Mouse (Mus musculus): ENCODE results near the gene Fbxo41.
"Not testable (repeated sequence)": the region's sequence is repeated elsewhere in the genome, so short reads cannot be mapped to it uniquely, and the experiment has no call there.

Fbxo41 gene

DNA sequence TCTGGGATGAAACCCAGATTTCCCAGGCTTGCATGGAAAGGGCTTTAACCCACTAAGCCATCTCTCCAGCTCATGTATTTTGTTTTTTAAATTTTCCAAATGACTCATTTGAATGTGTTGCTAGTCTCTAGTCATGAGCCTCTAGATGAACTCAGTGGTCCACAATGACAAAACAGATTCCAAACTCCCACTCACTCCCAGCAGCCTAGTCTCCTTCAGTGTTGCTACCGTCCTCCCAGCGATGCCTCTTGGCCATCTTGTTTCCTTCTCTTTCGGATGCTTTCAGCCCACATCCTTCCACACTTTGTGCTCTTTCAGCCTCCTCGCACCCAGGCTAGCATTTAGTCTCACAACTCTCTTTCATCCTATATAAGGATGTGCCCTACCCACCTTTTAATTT, 12.5 kb downstream of the Fbxo41 start:
- DNase-seq = no peak

DNA sequence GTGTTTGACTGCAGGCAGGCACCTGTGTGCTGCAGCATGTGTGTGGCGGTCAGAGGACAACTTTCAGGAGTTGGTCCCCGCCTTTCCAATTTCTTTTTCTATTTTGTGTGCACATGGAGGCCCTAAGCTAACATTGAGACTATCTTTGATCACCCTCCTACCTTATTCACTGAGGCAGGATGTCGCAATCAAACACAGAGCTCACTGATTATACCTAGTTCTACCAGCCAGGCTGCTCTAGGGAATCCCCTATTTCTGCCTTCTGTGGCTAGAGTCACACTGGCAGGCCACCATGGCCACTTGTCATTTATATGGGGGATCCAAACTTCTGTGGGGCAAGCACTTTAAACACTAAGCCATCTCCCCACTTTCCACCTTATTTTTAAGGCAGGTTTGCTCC, 13.1 kb downstream of the Fbxo41 start:
- no peak for DNase-seq

DNA sequence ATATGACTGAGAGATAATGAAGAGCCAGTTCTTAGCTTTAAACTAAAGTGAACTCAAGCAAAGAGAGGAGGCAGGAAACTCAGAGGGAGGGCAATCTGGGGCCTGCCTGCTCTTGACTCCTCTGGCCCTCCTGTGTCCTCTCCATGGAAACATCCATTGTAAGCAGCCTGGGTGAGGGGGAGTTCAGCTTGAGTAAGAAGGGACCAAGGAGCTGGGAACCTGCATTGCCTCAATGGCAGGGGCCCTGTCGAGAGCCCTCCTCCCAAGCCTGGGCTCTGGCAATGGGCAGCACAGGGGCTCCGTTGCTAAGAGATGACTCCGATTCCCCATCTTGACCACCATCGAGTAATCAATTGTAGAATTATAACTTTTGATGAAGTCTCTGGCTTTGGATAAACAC, 14.3 kb downstream of the Fbxo41 start:
- no peak for DNase-seq

DNA sequence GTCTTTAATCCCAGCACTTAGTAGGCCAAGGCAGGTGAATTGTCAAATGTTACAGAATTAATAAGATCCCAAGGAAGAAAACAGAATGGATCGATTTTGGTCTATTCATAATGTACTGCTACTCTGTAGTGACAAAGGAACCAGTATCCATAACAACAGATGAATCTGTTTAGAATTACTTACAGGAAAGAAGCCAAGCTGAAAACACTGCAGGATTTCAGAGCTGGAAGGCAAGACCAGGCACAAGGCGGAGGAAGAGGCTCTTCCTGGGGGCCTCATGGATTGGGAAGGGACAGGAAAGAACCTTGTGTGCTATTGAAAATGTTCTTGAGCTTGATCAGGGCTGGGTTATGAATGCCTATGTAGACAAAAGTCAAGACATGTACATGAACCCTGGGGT, 17.1 kb downstream of the Fbxo41 start:
- no peak for DNase-seq

DNA sequence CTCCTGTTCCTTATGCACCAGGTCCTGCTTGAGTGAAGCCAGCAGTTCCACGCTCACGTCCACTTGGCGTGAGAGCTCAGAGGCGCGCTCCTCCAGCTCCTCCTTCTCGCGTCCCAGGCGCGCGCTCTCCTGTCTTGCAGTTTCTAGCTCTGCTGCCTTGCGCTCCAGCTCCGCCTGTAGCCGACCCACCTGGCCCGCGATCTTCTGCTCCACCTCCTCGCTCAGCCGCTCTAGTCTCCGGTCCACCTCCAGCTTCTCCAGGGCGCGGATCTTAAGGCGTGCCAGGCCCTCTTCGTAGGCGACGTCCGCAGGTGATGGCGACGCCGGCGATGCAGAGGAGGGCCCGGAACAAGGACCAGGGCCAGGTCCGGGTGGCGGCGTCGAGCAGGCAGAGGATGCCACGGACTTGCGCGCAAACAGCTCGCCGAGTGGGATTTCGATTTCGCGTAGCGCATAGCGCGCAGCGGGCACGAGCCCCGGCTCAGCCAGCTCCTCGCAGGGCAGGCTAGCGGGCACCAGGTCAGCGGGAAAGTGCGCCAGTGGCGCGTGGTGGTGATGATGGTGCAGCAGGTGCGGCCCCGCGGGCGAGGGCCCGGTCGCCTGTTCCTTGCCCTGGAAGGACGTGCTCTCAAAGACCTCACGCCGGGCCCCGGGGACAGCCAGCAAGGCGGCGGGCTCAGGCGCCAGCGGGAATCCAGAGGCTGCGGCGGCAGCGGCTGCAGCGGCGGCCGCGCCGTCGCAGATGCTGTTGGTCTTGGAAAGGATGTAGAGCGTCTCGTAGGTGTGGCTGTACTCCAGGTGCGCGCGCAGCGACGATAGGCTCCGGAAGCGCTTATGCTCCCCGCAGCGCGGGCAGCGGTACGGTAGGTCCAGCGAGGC, 18.7 kb downstream of the Fbxo41 start:
- peak; percentile 66 to 72 for DNase-seq

DNA sequence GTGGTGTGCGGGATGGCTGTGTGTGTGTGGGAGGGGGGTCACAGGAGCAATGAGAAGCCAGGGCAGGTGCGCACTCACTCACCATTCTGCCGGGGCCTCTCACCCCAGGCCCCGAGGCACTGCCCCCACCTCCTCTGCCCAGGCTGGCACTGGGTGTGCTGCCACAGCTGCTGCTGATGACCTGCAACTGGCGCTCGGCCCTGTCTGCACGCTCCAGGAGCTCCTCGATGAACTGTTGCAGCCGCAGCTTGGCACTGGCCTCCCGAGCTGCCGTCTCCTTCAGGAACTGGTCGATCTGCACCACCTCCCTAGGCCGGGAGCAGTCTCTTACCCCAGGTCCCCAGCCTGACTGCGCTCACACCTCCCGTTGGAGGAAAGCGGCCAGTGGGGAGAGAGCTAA, 22.1 kb downstream of the Fbxo41 start:
- peak; percentile 48 to 62 for DNase-seq

DNA sequence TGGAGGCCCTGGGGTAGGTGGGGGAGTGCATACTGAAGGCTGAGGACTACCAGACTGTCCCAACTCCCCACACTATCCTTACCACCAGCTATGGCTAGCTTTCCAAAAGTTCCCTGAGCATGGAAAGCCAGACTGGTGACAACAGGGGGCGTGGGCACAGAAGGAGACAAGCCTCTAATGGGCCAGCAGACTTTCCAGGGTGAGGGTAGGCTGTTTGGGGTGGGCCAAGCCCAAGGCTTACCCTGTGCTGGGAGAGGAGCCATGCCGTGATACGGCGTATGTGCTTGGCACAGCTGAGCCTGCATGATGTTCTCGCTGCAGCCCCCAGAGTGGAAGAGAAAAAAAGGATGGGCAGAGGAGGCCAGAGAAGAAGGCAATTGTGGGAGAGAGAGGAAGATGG, 22.8 kb downstream of the Fbxo41 start:
- DNase-seq = peak in 1 of 2 experiments; percentile 44

DNA sequence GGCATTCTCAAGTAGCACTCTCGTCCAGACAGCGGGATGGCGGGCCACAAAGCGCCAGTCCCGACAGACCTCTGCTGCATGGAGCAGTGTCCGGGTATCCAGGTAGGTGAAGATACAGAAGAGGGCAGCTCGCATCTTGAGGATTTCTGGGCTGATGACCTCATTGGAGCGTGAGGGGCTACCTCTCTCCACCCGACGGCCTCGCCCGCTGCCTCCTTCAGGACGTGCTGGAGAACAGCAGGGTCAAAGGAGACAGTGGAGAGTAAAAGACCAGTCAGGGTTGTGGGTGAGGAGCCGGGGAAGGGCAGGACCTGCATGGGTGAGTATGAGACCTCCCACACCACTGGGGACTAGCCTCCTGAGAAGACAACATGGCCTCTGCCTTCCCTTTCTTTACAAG, 24.4 kb downstream of the Fbxo41 start:
- no peak for DNase-seq

DNA sequence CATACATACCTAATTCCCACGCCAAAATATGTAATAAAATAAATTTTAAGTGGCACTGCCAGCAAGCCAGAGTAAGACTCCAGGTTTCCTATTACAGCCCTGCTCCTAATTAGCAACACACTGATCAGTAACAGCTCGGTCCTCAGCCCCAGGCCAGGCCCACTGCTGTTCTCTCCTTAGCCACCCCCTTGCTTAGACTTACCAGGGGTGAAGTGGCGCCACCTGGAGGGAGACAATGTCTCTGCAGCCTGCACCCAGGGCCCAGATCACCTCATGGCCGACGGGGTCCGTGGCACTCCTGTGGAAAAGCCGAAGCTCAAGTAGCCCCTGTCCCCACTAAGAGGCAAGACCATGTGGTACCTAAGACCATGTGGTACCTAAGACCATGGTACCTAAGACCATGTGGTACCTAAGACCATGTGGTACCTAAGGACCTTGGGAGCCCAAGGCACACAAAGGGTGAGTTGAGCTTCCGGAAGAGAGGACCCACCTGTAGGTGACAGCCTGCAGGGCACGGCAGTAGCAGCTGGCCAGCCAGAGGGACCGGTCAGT, 25.4 kb downstream of the Fbxo41 start:
- peak in 1 of 2 experiments; percentile 74 for DNase-seq

DNA sequence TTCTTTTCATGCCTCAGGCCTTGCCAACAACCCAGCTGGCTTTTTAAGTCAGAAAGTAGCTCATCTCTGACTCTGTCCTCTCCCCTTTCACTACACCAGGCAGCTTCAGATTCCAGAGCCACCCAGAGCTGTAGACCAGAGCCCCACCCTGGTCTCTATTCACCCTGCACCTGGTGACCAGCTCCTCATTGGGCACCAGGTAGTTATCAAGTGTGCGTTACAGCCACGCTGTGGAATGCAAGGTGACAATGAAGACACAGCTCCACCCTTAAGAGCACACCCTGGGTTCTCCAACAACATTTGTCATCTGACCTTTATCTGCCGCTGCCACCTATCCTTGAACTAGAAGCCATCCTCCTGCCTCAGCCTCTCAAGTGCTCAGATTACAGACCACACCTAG, 27.2 kb downstream of the Fbxo41 start:
- no peak for DNase-seq

DNA sequence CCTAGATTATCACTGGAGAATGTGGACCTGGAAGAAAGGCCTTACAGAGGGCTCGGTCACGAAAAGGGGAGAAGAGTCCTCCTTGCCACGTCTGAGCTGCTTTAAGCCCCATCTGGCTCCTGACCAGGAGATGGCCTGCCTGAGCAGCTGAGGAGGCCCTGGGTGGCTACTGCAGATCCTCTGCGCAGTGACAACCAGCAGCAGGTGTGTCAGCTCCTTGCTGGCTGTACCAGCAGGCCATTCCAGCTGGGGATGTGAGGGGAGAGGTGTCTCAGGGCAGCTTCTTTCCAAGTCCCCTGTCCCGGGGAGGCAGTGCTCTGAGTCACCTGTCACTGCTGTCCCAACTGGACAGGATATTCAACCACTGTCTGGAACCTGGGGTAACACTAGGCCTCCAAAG, 30.3 kb downstream of the Fbxo41 start:
- no peak for DNase-seq

DNA sequence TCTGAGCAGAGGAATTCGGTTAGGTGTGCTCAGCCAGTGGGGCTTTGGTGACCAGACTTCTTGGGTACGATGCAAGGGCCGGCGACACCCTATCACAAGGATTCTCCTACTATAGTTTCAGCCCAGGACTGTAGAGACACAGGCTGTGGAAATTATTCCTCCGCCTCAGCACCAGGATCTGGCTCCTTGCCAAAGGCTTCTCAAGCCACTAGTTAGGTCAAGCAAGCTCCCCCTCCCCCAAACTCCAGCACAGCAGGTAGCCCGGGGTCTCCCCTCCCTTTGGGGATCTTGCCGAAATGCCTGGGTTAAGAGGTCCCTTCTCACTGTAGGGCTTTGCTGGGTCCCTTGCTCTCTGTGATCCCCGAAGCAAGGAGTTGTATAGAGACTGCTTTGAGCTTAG, 30.8 kb downstream of the Fbxo41 start:
- DNase-seq = peak; percentile 52 to 59

DNA sequence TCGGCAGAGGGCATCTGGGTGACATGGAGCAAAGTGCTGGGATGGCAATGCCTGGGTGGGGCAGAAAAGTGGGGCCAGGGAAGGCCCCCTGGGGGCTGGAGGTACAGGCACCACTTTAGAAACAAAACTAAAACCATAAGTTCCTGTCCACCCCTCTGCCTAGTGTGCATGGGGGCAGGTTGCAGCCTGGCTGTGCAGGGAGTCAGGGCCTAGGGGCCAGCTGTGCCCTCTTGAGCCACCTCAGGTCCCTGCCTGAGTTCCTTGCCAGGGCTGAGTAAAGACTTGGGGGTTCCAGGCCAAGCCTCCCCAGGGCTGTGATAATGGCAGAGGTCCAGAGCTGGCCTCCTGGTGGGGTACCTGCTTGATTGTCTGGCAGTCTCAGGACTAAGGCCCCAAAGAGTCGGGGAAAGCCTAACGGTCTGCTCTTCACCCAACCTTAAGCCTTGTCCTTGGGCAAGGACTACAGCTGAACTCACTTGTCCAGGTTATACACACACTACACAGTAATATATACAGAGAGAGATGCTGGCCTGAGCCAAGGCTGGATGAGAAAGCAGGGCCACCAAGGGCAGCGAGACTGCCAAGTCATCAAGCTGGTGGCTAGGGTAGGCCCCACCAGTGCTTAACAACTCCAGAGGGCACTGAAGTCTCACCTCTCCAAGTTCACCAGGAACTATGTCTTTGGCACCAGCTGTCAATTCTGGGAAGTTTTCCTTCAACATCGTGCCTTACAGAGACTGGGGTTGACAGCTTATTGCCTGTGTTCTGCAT, 32.9 kb downstream of the Fbxo41 start:
- no peak for DNase-seq

DNA sequence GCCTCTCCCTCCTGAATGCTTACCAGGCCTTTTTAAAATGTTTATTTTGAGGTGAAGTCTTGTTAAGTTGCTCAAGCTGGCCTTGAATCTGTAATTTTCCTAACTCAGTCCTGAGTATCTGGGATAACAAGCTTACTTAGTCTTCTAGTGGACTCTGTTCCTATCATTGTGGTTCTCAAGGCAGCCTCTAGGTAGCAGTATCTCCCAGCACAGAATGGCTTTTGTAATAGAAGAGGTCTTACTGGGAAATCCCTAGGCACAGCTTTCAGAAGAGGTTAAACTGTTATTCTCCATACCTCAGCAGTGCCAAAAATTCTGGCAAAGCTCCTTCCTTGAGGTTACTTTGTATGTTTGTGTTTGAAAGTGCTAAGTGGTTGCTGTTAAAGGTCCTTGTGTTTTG, 37.4 kb downstream of the Fbxo41 start:
- DNase-seq = peak; percentile 57 to 67

DNA sequence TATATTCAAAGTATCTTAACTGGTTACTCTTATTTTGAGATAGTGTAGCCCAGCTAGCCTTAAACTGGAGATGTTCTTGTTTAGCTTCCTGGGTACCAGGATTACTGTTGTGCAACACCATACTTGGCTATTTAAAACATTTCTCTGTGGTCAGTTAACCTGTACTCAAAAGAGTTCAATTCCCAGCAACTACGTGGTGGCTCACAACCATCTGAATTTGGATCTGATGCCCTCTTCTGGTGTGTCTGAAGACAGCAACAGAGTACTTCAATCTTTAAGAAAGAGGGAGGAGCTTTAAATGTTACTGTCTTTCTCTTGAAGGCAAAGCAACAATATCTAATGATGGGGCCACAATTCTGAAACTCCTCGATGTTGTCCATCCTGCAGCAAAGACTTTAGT, 43.2 kb downstream of the Fbxo41 start:
- DNase-seq = no peak

DNA sequence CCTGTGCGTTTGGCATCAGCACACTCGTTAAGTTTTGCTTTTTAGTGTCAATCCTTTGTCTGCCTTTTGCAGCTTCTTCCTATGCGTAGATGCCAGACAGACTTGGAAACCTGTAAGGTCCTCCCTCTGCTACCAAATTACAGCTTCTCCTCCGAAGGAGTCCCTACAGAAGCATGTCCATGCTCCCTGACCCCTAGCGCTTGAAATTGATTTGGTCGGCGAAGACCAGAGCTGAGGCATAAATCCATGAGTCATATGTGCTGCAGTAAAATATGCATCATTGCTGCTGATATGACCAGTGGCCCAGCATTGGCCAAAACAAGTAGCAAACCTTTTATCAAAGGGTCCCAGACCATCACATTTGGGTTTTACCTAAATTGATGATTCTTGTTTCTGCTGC, 50.0 kb downstream of the Fbxo41 start:
- no peak for DNase-seq

DNA sequence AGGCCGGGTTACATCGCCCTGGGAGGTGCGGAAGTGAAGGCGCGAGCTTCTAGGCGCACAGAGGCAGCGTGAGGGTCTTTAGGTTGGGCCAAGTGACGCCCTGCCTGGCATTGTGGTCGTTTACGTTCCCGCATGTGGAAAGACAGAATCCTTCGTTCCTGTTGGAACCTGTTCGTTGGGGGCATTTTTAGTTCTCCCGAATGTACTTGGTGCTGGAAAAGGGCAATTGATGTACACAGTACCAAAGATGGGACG, 50.5 kb downstream of the Fbxo41 start:
- no peak for DNase-seq

DNA sequence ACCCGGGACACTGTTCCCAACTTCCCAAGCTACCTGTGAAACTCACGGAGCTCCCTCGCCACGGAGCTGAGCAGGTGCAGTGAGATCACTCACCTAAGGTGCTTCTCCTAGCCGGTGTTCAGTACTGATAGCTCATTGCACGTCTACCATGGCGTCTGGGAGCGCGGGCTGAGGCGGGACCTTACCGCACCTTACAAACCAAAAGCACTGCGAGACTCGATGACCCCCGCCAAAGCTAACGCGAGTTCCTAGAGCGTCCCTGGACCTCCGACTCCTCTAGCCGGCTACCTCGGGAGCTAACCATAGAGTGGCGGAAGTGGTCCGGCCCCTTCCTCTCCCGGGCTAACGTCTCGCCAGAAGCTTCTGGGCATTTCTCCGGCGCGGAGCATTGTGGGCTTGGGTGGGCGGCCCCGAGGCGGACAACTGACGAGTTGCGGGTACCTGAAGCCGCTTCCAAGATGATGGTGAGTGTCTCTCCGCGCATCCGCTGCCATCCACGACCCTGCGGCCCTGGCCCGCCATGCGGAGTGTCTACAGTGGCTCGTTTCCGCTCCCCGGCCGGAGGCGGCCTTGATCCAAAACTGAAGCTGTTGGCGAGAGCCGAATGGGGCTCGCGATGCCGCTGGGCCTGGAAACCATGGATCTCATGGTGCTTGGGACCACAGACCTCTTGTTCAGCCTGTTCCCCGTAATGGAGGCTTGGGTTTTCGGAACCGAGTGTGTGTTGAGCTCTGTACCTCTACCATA, 51.0 kb downstream of the Fbxo41 start, which contains the start of gene Pradc1:
TSS of gene Pradc1 (minus strand) at position 307 of the 747 bp plus-strand sequence.
- peak; percentile 97 to 98 for DNase-seq

DNA sequence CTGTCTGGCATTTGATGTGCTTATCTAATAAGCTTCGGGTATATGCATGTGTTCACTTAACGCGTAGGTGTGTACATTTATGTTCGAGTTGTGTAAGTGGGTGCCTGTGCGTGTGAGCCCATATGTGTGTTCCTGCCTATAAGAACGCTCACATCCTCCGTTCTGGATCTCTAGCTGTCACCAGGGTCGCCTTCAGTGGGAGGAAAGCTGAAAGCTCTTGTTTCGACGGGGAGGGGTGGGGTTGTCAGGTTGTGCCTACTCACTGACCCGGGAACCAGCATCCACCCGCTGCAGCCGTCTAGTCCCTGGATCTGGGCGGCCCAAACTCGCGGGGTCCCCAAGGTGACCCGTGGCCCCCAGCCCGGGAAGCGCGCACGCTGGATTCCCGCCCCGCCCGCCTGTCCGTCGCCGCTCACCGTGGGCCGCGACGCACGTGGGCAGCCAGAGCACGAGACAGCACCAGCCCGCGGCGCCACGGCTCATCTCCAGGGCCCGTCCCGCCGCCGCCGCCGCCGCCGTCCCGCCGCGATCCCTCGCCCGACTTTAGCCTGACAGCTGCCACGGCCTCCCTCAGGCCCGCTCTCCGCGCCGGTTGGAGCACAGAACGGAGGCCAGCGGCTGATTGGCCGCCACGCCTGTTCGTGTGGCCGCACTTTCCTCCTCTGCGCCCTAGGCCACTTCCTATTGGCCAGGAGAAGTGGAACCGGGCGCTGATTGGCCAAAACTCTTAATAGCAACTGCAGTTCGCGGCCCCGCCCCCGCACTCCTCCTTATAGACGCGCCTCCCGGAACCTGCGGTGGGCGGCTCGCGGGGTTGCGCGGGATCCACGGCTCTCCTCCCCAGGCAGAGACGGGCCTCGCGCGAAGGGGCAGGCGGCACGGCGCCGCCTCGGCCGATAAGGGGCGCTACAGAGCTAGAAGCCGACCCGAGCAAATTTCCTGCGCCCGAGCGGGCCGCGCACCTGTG, 51.8 kb downstream of the Fbxo41 start, which contains the start of gene Cct7:
TSS of gene Cct7 (plus strand) at position 818 of the 967 bp plus-strand sequence.
- peak; percentile 98 to 99 for DNase-seq

DNA sequence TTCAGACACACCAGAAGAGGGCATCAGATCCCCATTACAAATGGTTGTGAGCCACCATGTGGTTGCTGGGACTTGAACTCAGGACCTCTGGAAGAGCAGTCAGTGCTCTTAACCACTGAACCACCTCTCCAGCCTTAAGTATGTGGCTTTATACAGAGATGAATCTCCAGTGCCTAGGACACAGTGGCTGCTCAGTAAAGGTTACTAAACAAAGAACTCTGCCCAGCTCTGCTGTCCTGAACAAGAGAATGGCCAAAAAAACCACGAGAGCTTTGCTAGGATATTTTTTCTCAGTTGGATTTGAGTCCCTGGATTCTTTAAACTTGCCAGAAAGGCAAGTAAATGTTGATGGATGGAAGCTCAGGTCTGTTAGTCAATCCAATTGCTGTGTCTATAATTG, 52.7 kb downstream of the Fbxo41 start:
- not testable (repeated sequence) for DNase-seq

DNA sequence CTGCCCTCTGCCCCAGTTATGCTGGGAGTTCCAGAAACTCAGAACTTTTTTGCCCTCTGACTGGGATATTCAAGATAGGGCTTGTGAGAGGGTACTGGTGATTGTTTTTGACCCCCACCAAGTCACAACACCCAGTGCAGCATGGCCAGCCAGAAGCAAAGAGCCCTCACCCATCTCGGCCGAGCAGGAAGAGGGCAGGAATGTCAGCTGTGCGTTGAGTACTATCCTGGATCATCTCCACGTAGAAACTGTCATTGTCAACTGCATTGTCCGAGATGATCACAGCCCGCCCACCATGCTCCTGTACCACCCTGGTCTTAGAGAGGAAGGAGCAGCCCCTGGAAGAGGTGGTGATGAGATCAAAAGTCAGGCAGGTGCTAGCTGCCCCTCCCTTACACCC, 55.4 kb downstream of the Fbxo41 start:
- DNase-seq = no peak

DNA sequence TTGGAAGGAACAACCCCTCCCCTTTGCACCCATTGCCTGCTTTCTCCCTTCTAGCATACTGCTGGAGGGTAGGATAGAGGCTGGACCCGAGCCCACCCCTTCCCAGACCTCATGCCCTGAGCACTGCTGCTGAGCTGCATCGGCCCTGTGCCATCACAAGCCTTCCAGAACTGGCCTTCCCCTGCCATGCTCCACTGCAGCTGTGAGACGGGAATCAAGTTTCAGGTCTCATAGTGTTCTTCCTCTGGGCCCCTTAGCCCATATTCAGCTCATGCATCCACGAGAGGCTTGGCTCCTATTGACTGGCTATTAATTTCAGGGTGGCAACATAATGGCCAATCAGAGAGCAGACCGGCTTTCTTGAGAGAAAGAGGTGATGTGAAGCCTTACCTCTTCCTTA, 57.5 kb downstream of the Fbxo41 start:
- DNase-seq = no peak

Data from cerebellum, postnatal 14 days (tissue).